Mouse (Mus musculus): Measurements from ENCODE around the gene Cyp2c40. TPM values are rescaled to one million over a fixed set of nuclear protein-coding genes. Genes with fewer than 3 reads are reported as not detected.
"Not testable (repeated sequence)": the region's sequence is repeated elsewhere in the genome, so short reads cannot be mapped to it uniquely, and the experiment has no call there.

The Cyp2c40 gene
- total RNA-seq (2021) = not detected
- long read RNA-seq, experiment 1 = 0 reads
- long read RNA-seq, experiment 2 = 0 reads

- DNase-seq (ENCODE audit: low spot score in 2 of 2); H3K27ac ChIP-seq; H3K4me3 ChIP-seq: not testable (repeated sequence)
These were observed at the start of gene Cyp2c40 for GRCm38 (mm10) chr19:39812714-39813113. Cyp2c40 (minus strand) TSS chr19:39812814.

GRCm38 (mm10) chr19:39820931-39821330 is 8.3 kb upstream of the Cyp2c40 start:
- DNase-seq (ENCODE audit: low spot score in 2 of 2); H3K4me3 ChIP-seq; H3K27ac ChIP-seq: not testable (repeated sequence)

DNA sequence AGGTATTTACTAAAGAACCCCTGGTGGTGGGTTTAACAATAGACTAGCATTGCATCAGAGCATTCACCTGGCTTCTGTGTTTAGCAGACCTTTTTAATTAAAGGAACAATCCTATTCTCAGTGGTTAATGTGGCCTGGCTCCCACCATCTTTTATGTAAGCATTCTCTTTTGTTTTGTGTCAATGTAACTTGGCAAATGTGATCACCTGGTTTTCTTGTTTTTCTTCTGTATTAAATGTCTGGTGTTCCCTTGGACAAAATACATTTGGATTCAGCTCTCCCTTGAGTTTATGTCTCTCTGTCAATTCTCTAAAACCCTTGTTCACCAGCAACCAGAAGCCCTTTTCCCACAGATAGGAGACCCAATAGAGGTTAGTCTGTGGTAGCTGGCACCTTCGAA is 3.8 kb upstream of the Cyp2c40 start:
- DNase-seq (ENCODE audit: low spot score in 2 of 2); H3K27ac ChIP-seq; H3K4me3 ChIP-seq: not testable (repeated sequence)

DNA sequence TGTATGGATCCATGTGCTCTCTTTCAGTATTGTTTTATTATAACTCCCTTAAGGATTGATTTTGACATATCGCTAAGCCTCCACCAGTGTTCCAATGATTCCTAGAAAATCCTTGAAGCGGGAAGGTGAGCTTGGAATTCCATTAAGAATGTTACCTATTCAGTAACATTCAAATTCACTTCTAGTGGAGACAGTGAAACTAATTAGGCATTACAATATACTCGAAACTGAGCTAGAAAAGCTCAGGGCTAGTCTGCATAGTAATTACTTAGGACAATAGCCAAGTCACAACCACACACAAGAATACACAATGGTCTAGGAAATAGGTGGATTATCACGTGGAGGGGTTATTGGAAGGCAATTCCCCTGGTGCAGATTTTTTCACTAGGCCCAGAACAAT is 3.4 kb upstream of the Cyp2c40 start:
- not testable (repeated sequence) for H3K27ac ChIP-seq; DNase-seq (ENCODE audit: low spot score in 2 of 2); H3K4me3 ChIP-seq

DNA sequence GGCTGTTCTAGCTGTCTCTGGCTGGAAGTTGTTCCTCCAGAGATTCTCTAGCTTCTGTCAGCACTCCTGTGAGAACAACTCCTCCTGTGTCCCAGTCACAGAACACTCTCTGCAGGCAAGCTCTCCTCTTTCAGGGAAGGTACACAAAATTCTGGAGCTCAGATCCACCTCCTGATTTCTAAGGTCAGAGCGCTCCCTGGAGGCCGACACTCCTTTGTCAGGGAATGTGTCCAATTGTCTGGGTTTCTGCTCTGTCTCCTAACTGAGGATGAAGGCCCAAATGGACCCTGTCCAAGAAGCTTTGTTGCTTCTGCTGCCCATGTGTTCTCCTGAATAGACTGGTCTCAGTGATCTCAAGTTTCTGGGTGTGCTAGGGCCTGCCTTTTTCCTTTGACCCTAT is 27.2 kb downstream of the Cyp2c40 start:
- DNase-seq (ENCODE audit: low spot score in 2 of 2); H3K4me3 ChIP-seq; H3K27ac ChIP-seq: not testable (repeated sequence)

DNA sequence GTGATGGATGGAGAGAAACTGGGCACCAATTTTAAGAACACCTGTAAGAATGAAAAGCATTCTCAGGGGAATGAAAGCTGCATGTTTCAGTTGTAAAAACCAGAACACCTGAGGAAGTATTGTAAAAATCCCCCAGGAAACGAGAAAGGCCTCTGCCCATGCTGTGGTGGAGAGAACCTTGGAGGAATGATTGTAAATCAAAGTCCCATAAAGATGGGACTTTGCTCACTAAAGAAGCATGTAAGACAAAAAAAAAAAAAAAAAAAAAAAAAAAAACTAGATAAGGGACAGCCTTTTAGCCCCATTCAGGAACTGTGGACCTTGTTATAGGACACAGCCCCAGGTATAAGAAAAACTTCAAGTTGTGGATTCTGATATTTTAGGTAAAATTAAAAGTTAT is 67.3 kb downstream of the Cyp2c40 start:
- no peak for TF ChIP-seq CTCF (conservative IDR thresholded peaks at IDR 0.05)
- Histone ChIP-seq H3K4me3 (no peak overlapping the region), H3K27ac (no peak overlapping the region)
- DNase-seq (ENCODE audit: low spot score in 2 of 2) = no peak

- DNase-seq (ENCODE audit: low spot score in 2 of 2); H3K4me3 ChIP-seq; H3K27ac ChIP-seq: not testable (repeated sequence)
These were observed 68.3 kb downstream of the Cyp2c40 start for GRCm38 (mm10) chr19:39744361-39744760.

DNA sequence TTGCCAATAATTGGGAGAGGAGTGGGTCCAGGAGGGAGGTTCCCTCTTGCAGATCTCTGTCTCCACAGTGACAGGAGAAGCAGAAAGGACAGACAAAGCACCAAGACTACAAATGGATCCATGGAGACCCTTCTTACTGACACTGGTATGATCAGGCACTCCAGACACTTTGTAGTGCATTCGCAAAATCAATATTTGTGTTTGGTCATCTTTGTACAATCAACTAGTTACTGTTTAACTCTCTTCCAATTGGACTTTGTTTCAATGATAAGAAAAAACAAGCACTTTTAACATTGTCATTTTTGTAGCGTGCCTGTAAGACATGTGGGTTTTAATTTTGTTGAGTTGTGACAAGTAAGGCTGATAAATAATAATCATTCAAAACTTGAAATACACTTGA is 71.7 kb downstream of the Cyp2c40 start, which contains the start of gene Cyp2c68:
Gene Cyp2c68, minus strand, starts transcription at position 135 of the 400 bp plus-strand sequence.
- Histone ChIP-seq H3K4me3 (no peak within 1 kb of the TSS), H3K27ac (no peak within 1 kb of the TSS)
- DNase-seq (ENCODE audit: low spot score in 2 of 2) = no peak
- no peak for TF ChIP-seq CTCF (conservative IDR thresholded peaks at IDR 0.05)

Other genes starting within 250 kb of the Cyp2c40 start
- gene Cyp2c67, start 163.8 kb downstream of the Cyp2c40 start, total RNA-seq (2021) = not detected
- not detected for gene Cyp2c68, start 71.8 kb downstream of the Cyp2c40 start, total RNA-seq (2021)
- gene Cyp2c69, start 74.0 kb upstream of the Cyp2c40 start, total RNA-seq (2021) = not detected
- not detected for gene Cyp2c37, start 179.6 kb upstream of the Cyp2c40 start, total RNA-seq (2021)